Mouse (Mus musculus): Measurements from ENCODE around the gene Pcbd2. TPM values are rescaled to one million over a fixed set of nuclear protein-coding genes. Genes with fewer than 3 reads are reported as not detected.
A peak's percentile ranks its signal among the peaks of the same experiment; 100 is the strongest.

The Pcbd2 gene
- 38.0 and 40.0 TPM in 2 replicates for polyA plus RNA-seq (2012; rRNA removed)

DNA sequence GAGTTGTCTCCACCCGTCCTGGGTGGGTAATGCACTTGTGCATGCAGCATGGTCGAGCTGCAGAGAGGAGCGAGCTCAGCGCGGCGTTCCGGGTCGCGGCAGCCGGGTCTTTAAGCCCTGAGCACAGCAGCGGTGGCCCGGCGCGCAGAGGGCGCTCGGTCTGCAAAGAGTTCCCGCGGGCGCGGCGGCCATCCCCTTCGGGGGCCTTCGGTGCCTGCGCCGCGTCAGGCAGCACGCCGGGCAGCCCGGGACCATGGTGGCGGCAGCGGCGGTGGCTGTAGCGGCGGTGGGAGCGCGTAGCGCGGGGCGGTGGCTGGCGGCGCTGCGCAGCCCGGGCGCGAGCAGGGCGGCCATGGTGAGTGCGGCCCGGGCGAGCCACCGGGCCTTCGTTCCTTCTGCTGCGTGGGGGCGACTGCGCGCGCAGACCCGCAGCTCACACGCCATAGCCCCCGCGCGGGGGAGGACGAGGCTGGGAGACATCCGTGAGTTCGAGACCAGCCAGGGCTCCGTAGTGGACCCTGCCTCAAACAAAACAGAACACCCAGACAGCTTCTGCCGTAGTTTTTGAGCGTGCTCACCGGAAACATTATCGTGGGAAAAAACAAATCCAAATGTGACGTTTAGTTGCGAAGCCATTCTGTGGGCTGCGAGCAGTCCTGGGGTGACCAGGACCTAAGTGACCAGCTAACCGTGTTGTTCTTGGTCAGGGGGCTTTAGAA lies at the start of gene Pcbd2:
TSS of gene Pcbd2 (plus strand) at position 249 of the 719 bp plus-strand sequence.
- no peaks in the 10 kb centered on the region for H3K4me1 ChIP-seq (ENCODE audit: control insufficient read depth, insufficient read depth, low read length)
- under 1% methylated on average over 61 of the region's 73 CpGs for WGBS
- peak within 1 kb of the TSS; percentile 81 for H3K4me3 ChIP-seq (replicated peaks; ENCODE audit: insufficient read depth, low read depth, low read length)
- H3K27me3 ChIP-seq (ENCODE audit: control insufficient read depth, insufficient read depth, low read length) = no peaks in the 10 kb centered on the region
- peak within 1 kb of the TSS; percentile 79 for H3K27ac ChIP-seq (ENCODE audit: insufficient read depth, low read length)
- TF ChIP-seq POLR2A (IDR thresholded peaks at IDR 0.05; ENCODE audit: borderline replicate concordance, insufficient read depth, low read length) (peak; percentile 43), CTCF (IDR thresholded peaks at IDR 0.05; ENCODE audit: borderline replicate concordance, insufficient read depth, low read depth, low read length) (no peak)
- peak; percentile 85 to 86 for DNase-seq

DNA sequence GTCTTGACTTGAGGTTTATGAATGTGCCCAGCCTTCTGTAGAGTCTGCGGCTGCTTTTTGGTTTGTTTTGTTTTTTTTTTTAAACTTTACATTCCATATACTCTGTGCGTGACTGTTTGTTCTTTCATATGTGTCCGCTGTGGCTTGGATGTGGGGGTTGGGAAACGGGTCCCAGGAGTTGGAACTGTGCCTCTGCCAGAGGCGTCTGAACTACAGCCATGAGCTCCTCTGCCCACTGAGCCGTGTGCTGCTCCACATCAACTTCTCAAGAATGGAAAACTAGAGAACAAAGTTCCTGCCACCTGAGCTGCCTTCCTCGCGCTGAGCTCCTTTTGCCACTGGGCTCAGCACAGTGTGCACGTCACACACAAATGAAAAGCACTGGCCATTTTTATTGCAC lies 45.0 kb upstream of the Pcbd2 start:
- Histone ChIP-seq H3K4me3 (replicated peaks; ENCODE audit: insufficient read depth, low read depth, low read length) (no peak overlapping the region), H3K27ac (ENCODE audit: insufficient read depth, low read length) (no peak overlapping the region), H3K4me1 (ENCODE audit: control insufficient read depth, insufficient read depth, low read length) (no peaks in the 10 kb centered on the region), H3K27me3 (ENCODE audit: control insufficient read depth, insufficient read depth, low read length) (no peaks in the 10 kb centered on the region)
- DNase-seq = no peak
- WGBS = 46% methylated on average over 9 of the region's 9 CpGs
- TF ChIP-seq CTCF (IDR thresholded peaks at IDR 0.05; ENCODE audit: borderline replicate concordance, insufficient read depth, low read depth, low read length) = no peak
- TF ChIP-seq POLR2A (IDR thresholded peaks at IDR 0.05; ENCODE audit: borderline replicate concordance, insufficient read depth, low read length) = no peak

GRCm38 (mm10) chr13:55683581-55683980 lies 43.6 kb upstream of the Pcbd2 start:
- H3K27me3 ChIP-seq (ENCODE audit: control insufficient read depth, insufficient read depth, low read length) = no peaks in the 10 kb centered on the region
- no peak overlapping the region for H3K4me3 ChIP-seq (replicated peaks; ENCODE audit: insufficient read depth, low read depth, low read length)
- H3K27ac ChIP-seq (ENCODE audit: insufficient read depth, low read length) = no peak overlapping the region
- DNase-seq = no peak
- H3K4me1 ChIP-seq (ENCODE audit: control insufficient read depth, insufficient read depth, low read length) = no peaks in the 10 kb centered on the region; the same call in 1 of the 2 replicates
- TF ChIP-seq CTCF (IDR thresholded peaks at IDR 0.05; ENCODE audit: borderline replicate concordance, insufficient read depth, low read depth, low read length) (no peak), POLR2A (IDR thresholded peaks at IDR 0.05; ENCODE audit: borderline replicate concordance, insufficient read depth, low read length) (no peak)
- WGBS = 93% methylated on average over 3 of the region's 3 CpGs

- H3K4me3 ChIP-seq (replicated peaks; ENCODE audit: insufficient read depth, low read depth, low read length) = no peak overlapping the region
- DNase-seq = no peak
- no peaks in the 10 kb centered on the region for H3K27me3 ChIP-seq (ENCODE audit: control insufficient read depth, insufficient read depth, low read length)
- H3K4me1 ChIP-seq (ENCODE audit: control insufficient read depth, insufficient read depth, low read length) = no peaks in the 10 kb centered on the region; the same call in 1 of the 2 replicates
- no peak overlapping the region for H3K27ac ChIP-seq (ENCODE audit: insufficient read depth, low read length)
- WGBS = 73% methylated on average over 9 of the region's 9 CpGs
- TF ChIP-seq CTCF (IDR thresholded peaks at IDR 0.05; ENCODE audit: borderline replicate concordance, insufficient read depth, low read depth, low read length) = no peak
- no peak for TF ChIP-seq POLR2A (IDR thresholded peaks at IDR 0.05; ENCODE audit: borderline replicate concordance, insufficient read depth, low read length)
Measured at GRCm38 (mm10) chr13:55686107-55686633, 41.0 kb upstream of the Pcbd2 start.

DNA sequence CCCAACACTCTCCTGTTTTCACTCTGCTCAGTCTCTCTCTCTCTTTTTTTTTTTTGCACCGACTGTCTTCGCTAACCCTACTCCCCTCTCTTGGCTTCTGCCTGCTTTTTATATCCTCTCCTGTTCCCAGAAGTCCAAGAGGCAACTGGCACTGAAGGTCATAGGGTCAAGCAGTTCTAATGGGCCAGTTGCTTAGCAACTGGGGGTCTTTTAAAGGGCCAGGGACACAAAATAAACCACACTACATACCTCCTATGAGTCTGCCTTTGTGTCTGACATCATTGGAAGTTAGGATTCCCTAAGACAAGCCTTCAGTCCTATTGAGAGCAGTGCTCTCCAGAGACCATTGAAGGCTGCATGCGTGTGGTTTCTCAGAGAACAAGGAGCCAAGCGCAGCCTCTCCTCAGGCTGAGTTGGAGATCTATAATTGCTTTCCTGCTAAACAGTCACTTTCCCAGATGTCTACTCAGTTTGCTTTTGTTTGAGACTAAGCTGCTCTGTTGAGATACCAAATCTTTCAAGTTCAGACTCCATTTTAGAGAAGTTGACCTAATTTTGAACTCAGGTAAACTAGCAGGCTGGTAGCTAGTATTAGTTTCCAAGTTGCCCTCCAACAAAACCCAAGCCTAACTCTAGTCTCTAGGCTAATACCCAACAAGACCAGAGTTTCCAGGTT lies 39.1 kb upstream of the Pcbd2 start:
- WGBS = 28% methylated on average over 4 of the region's 4 CpGs
- H3K4me3 ChIP-seq (replicated peaks; ENCODE audit: insufficient read depth, low read depth, low read length) = no peak overlapping the region
- TF ChIP-seq CTCF (IDR thresholded peaks at IDR 0.05; ENCODE audit: borderline replicate concordance, insufficient read depth, low read depth, low read length) (no peak), POLR2A (IDR thresholded peaks at IDR 0.05; ENCODE audit: borderline replicate concordance, insufficient read depth, low read length) (no peak)
- H3K27ac ChIP-seq (ENCODE audit: insufficient read depth, low read length) = no peak overlapping the region
- H3K27me3 ChIP-seq (ENCODE audit: control insufficient read depth, insufficient read depth, low read length) = no peaks in the 10 kb centered on the region
- DNase-seq = no peak
- H3K4me1 ChIP-seq (ENCODE audit: control insufficient read depth, insufficient read depth, low read length) = no peaks in the 10 kb centered on the region; the same call in 1 of the 2 replicates

DNA sequence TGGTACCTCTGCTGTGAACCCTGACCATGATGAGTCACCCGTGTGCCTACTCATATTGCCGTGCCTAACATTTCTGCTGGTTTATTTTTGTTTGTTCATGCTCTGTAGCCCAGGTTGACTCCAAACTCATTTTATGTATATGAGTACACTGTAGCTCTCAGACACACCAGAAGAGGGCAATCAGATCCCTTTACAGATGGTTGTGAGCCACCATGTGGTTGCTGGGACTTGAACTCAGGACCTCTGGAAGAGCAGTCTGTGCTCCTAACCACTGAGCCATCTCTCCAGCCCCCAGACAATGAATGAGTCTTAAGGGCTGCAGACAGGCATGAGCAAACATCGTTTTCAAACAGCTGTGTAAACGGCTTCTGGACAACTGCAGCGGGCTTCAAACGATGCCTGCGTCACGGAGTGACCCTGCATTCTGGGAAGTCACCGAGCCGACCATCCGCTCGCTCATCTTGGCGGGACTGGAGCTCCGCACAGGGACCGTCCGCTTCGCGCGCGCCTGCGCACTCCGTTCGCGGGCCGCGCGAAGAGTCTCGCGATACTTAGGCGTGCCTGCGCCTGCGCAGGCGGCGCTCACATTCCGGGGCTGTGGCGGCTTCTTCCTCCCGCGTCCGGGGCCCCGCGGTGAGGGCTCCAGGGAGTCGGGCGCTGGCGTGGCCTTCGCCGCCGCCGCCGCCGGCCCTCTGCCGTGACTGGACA lies 34.5 kb upstream of the Pcbd2 start, which contains the start of gene B230219D22Rik:
TSS of gene B230219D22Rik (plus strand) at position 590 of the 708 bp plus-strand sequence.
- no peaks in the 10 kb centered on the region for H3K27me3 ChIP-seq (ENCODE audit: control insufficient read depth, insufficient read depth, low read length)
- WGBS = 2% methylated on average over 47 of the region's 51 CpGs
- H3K4me1 ChIP-seq (ENCODE audit: control insufficient read depth, insufficient read depth, low read length) = peaks cover 5% of the 10 kb centered on the region; the same call in 1 of the 2 replicates
- TF ChIP-seq POLR2A (IDR thresholded peaks at IDR 0.05; ENCODE audit: borderline replicate concordance, insufficient read depth, low read length) (peak; percentile 100), CTCF (IDR thresholded peaks at IDR 0.05; ENCODE audit: borderline replicate concordance, insufficient read depth, low read depth, low read length) (no peak)
- DNase-seq = peak; percentile 91 to 93
- H3K27ac ChIP-seq (ENCODE audit: insufficient read depth, low read length) = peak within 1 kb of the TSS; percentile 60
- peak within 1 kb of the TSS; percentile 68 for H3K4me3 ChIP-seq (replicated peaks; ENCODE audit: insufficient read depth, low read depth, low read length)

GRCm38 (mm10) chr13:55693243-55693721 lies 33.9 kb upstream of the Pcbd2 start:
- peak overlapping the region; percentile 68 for H3K4me3 ChIP-seq (replicated peaks; ENCODE audit: insufficient read depth, low read depth, low read length)
- DNase-seq = no peak
- no peak for TF ChIP-seq POLR2A (IDR thresholded peaks at IDR 0.05; ENCODE audit: borderline replicate concordance, insufficient read depth, low read length)
- no peak for TF ChIP-seq CTCF (IDR thresholded peaks at IDR 0.05; ENCODE audit: borderline replicate concordance, insufficient read depth, low read depth, low read length)
- H3K27ac ChIP-seq (ENCODE audit: insufficient read depth, low read length) = peak overlapping the region; percentile 60
- WGBS = under 1% methylated on average over 64 of the region's 70 CpGs
- no peaks in the 10 kb centered on the region for H3K27me3 ChIP-seq (ENCODE audit: control insufficient read depth, insufficient read depth, low read length)
- H3K4me1 ChIP-seq (ENCODE audit: control insufficient read depth, insufficient read depth, low read length) = peaks cover 5% of the 10 kb centered on the region; the same call in 1 of the 2 replicates
